Mouse (Mus musculus): ENCODE results near the gene Fam129a.

- TF ChIP-seq HCFC1 (IDR thresholded peaks at IDR 0.05; ENCODE audit: borderline replicate concordance, insufficient read depth, low read length) (no peak), ZNF384 (IDR thresholded peaks at IDR 0.05; ENCODE audit: low read depth, low read length) (no peak), ZC3H11A (IDR thresholded peaks at IDR 0.05; ENCODE audit: borderline replicate concordance, low read depth, low read length) (no peak), MAFK (IDR thresholded peaks at IDR 0.05; ENCODE audit: insufficient read depth, low read depth, low read length) (no peak), CHD2 (IDR thresholded peaks at IDR 0.05; ENCODE audit: low read depth, low read length) (no peak)
These were observed 58.7 kb downstream of the Fam129a start for GRCm38 (mm10) chr1:151629591-151630250.
